Mouse (Mus musculus) liver, adult 10 weeks (tissue): Measurements from ENCODE around the gene Scn11a. TPM values are rescaled to one million over a fixed set of nuclear protein-coding genes. Genes with fewer than 3 reads are reported as not detected.

Experiments used
- polyA plus RNA-seq: library from polyadenylated mRNA; stranded (reverse); fragments of 350-450 nt; fragmentation: Illumina TruSeq; extraction: RNeasy Lipid Tissue Mini Kit (QIAGEN cat#74804); gene quantifications from one replicate; pipeline ENCODE4 v1.2.3, GENCODE M21; 2014; ENCODE audit warnings: low read depth, low replicate concordance

The Scn11a gene
- not detected for polyA plus RNA-seq

DNA sequence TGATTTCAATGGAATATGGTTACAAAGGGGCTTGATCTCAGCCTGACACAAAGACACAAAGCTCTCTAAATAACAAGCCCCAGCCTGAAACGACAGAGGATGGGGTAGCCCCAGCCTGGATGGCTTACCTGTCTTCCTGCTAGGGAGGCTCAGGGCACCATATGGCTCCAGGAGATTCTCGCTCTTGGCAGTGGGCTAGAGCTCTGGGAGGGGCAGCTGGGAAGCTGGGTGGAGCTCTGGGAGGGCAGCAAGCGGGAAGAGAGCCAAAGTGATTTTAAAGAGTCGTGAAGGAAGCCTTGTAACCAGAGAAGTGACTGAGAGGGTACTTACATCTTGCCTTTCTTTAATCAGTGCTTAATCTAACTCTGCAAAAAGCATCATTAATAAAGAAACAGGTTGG, at the start of gene Scn11a:
Gene Scn11a (minus strand): TSS at position 160 of the 400 bp plus-strand sequence.

DNA sequence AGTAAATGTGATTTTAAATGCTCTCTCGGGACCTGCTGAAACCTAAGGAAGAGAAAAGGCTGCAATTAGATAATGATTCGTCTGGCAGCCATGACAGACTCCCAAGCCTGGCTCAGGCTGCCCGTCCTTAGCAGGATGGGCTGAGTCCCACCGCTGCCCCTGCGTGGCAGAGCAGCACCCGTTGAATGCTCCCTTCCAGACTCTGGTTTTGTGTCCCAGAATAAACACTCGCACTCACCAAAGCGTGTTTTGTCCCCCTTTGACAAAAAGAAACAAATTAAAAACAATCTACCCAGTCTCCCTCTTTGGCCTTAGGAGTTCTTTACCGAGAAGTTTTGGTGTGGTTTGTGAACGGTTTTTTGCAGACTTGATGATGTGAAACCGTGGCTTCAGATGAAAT, 106.0 kb downstream of the Scn11a start, which contains the start of gene Scn10a:
Gene Scn10a (minus strand): TSS at position 101 of the 400 bp plus-strand sequence.

Other genes with a start within 250 kb of the Scn11a start
- not detected for gene Scn5a, start 246.4 kb downstream of the Scn11a start, polyA plus RNA-seq
- gene Scn10a, start 106.1 kb downstream of the Scn11a start, polyA plus RNA-seq: not detected
- gene Wdr48, start 69.4 kb upstream of the Scn11a start, polyA plus RNA-seq: 22.5 TPM
- 2.6 TPM for gene Gorasp1, start 112.1 kb upstream of the Scn11a start, polyA plus RNA-seq
- gene Ttc21a, start 112.2 kb upstream of the Scn11a start, polyA plus RNA-seq: not detected
- 0.50 TPM for gene Csrnp1, start 159.2 kb upstream of the Scn11a start, polyA plus RNA-seq
- gene Xirp1, start 198.1 kb upstream of the Scn11a start, polyA plus RNA-seq: not detected
- gene Cx3cr1, start 244.4 kb upstream of the Scn11a start, polyA plus RNA-seq: 0.50 TPM